Mouse (Mus musculus): Measurements from ENCODE around the gene Rflnb.

DNA sequence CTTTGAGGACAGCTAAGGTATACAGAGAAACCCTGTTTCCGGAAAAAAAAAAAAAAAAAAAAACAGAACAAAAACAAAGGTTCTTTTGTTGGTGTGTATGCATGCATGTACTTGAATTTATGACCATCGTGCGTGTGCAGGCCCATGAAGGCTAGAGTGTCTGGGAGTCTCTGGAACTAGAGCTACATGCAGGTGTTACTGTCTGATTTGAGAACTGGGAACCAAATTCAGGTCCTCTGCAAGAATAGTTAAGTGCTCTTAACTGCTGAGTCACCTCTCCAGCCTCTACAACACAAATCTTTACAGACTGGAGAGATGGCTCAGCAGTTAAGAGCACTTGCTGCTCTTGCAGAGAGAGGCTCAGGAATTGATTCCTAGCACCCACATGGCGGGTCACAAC lies 11.8 kb downstream of the Rflnb start:
- TF ChIP-seq CTCF (conservative IDR thresholded peaks at IDR 0.05; ENCODE audit: insufficient read depth, insufficient read length, low read depth, low read length) (no peak), POLR2A (IDR thresholded peaks at IDR 0.05; ENCODE audit: low read depth, low read length) (no peak)

Measured in kidney, adult 2 months (tissue).